Mouse (Mus musculus): Measurements from ENCODE around the gene Cpd. TPM values are rescaled to one million over a fixed set of nuclear protein-coding genes. Genes with fewer than 3 reads are reported as not detected.
A peak's percentile ranks its signal among the peaks of the same experiment; 100 is the strongest.
"Not testable (repeated sequence)": the region's sequence is repeated elsewhere in the genome, so short reads cannot be mapped to it uniquely, and the experiment has no call there.

The Cpd gene
- total RNA-seq, 2 experiments from 2014 or later = 19.6 to 28.0 TPM

DNA sequence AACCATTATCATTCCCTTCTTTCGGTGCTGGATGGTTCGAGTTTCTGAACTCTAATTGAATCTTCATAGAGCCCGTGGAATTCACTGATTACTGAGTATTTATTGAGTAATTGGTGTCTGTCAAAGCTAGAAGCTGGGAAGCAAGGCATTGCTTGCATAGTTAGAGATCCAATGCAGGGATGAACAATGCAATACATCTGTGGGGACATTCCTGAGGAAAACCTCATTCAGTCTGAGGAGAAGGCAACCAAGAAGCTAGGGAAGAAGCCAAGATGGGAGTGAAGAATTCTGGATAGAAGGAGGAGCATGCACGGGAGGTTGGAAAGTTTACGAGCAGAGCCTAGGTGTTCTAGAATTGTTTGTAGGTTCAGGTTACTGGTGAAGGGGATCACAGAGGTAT is 1.3 kb upstream of the Cpd start:
- ATAC-seq (ENCODE audit: poor library complexity, severe bottlenecking) = no peak

GRCm38 (mm10) chr11:76847354-76847753 is 536 bp upstream of the Cpd start:
- no peak for ATAC-seq (ENCODE audit: poor library complexity, severe bottlenecking)

GRCm38 (mm10) chr11:76846011-76846877 is 574 bp downstream of the Cpd start:
- peak; percentile 56 for ATAC-seq (ENCODE audit: poor library complexity, severe bottlenecking)

DNA sequence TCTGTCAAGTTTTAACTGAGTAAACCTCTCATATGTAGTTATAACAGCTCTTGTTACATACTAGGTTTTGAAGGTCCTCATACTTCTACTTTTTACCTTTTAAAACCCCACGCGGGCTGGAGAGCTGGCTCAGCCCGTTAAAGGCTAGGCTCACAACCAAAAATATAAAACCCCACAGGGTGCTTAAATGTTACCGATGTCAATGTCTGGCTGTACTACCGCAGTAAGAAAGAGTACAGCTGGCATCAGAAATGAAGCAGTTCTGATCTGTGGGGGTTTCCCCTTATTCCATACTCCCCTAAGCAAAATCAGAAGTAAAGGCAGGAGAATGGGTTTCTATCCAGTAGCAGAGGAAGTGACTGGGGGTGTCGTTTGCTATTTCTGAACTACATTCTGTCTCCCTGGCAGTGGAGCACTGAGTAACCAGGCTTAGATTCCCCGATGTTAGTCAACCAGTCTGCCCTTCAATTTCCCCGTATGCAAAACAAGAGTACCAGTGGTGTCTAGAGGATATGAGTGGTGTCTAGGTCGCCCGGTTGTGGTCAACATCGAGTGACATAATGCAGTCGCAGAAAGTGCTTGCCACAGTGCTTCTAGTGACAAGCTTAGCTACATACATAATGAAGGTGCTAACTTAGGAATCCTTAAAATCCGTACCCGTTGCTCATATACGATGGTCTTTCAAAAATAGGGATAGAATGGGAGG is 1.4 kb downstream of the Cpd start:
- ATAC-seq (ENCODE audit: poor library complexity, severe bottlenecking) = peak; percentile 58

- ATAC-seq (ENCODE audit: poor library complexity, severe bottlenecking) = no peak
Measured at GRCm38 (mm10) chr11:76838573-76838972, 8.2 kb downstream of the Cpd start.

DNA sequence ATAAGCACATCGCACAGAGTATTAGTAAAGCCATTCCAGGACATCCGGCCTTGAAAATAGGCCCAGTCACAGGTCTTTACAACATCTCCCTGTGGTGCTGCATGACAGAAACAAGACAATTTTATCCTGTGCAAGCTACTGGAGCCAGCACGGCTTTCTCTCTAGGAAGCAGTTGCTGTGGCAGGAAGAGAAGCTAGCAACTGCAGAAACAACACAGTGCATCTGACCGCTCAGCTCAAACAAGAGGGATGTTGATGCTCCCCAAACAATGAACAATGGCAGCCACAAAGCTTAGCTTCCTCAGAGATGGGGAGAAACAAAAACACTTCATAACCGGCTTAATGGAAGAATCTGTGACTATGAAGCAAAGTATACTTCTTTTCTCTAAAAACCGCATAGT is 10.5 kb downstream of the Cpd start:
- no peak for ATAC-seq (ENCODE audit: poor library complexity, severe bottlenecking)

GRCm38 (mm10) chr11:76835868-76836267 is 10.9 kb downstream of the Cpd start:
- no peak for ATAC-seq (ENCODE audit: poor library complexity, severe bottlenecking)

DNA sequence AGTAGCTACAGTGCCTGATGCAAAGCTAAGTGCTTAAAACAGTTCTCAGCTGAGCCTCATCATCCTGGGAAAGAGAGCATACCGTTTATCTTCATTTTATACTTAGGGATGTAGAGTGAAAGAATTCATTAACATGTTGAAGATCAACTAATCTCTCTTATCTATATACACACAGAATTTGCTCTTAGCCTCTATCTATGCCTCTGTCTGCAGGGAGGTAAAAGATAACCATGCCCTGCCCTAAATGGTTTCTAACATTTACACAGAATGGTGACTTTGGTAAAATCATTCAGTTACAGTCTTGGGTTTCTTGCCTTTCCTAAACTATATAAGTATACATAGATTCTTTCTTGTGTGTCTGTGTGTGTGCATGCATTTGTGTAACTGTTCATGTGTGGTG is 12.2 kb downstream of the Cpd start:
- ATAC-seq (ENCODE audit: poor library complexity, severe bottlenecking) = no peak

DNA sequence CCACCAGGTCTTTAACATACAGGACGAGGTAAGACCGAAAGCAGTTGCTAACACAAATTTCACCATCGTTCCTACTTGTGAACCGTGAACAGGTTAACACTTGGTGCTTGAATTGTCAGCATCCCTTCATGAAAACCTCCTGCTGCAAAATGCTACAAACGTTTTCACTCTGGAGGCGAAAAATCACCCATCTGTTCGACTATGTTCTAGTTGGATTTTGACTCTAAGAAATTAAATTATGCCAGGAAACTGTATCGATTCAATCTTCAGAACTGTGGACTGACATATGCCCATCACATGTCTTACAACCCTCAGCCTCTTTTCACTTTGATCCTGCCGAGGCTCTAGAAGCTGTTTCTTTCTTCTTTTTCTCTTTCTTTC is 21.9 kb downstream of the Cpd start:
- no peak for ATAC-seq (ENCODE audit: poor library complexity, severe bottlenecking)

DNA sequence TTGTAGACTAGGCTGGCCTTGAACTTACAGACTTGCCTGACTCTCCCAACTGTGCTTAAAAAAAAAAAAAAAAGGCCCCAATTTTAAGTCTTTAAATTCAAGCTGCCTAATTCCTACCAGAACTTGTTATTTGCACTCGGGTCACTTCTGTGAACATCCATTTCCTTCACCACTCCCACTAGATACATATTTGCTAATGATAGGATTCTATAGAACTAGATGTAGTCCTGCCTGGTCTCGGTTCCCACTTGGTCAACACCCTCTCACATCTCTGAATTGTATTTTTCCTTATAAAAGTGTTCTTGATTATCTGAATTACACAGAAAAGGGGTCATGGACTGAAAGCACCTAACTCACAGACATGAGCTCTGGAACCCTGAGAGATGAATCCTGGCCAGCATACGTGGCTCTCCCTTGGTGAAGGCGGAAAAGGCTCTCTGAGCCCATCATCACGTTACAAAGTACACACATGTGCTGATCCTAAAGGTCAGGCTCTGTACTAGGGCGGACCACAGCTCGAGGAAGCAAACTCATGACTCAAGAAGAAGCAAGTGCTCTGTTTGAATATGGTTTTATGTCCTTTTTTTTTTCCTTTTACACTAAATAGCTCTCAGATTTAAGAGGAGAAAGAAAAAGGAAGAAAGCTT is 22.5 kb downstream of the Cpd start:
- ATAC-seq (ENCODE audit: poor library complexity, severe bottlenecking) = no peak

DNA sequence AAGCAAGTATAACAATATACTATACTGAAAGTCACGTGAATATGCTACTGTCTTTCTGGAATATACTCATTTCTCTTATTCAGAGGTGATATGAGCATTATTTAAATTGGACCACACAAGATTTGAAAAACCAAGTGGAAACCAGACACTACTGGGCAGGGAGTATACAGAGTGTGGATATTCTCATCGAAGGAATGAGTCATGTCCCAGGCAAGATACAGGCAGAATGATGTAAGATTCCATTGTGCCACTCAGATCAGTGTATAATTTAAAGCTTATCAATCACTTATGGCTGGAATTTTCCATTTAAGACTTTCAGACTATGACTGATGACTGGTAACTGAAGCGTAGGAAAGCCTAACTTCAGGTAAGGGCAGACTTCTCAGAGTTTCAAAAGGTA is 23.2 kb downstream of the Cpd start:
- ATAC-seq (ENCODE audit: poor library complexity, severe bottlenecking) = no peak

GRCm38 (mm10) chr11:76821353-76821752 is 25.5 kb downstream of the Cpd start:
- ATAC-seq (ENCODE audit: poor library complexity, severe bottlenecking) = no peak

GRCm38 (mm10) chr11:76817664-76818063 is 29.2 kb downstream of the Cpd start:
- no peak for ATAC-seq (ENCODE audit: poor library complexity, severe bottlenecking)

- no peak for ATAC-seq (ENCODE audit: poor library complexity, severe bottlenecking)
Measured at GRCm38 (mm10) chr11:76810706-76811495, 35.9 kb downstream of the Cpd start.

GRCm38 (mm10) chr11:76809450-76809849 is 37.4 kb downstream of the Cpd start:
- ATAC-seq (ENCODE audit: poor library complexity, severe bottlenecking) = no peak

DNA sequence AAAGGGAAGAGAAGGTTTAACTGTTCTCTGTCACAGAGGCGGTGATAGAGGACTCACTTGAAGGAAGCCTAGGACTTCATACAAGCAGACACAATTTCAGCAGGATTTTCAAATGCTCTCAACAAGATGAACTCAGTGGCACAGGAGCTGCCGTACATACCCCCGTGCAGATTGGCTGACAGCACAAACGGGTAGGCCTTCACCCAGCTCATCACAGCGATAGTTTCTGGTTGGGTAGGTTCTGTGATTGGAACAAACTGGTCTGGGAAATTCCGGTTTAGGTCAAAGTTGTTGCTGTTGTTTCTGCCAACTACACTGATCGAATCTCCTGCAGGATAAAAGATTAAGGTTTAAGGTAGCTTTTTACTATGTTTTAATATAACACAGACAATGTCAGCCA is 38.3 kb downstream of the Cpd start:
- ATAC-seq (ENCODE audit: poor library complexity, severe bottlenecking) = no peak

DNA sequence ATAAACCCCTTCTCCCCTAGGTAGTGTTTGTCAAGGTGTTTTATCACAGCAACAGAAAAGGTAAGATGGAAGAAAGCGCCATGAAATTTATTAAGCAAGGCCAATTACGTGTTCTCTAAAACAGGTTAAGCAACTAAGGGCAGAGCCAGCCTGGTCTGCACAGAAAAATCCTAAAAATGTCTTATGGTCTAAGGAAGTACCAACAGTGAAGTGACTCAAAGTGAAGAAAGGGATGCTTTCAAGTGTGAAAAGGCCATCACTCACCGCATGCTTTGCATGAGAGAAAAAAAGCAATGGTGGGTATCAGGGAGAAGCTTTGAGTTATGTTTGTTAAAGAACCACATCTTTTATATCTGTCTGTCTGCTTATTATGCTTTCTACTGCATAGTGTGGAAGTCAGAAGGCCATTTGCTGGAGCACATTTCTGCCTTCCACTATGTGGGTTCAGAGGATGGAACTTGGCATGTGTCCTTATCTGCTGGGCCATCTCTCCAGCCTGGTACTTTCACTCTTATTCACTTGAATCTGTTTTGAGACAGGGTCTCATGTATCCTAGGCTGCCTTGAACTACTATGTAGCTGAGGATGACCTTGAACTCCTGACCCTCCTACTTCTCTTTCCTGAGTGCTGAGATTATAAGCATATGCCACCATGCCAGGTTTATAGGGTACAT is 39.7 kb downstream of the Cpd start:
- ATAC-seq (ENCODE audit: poor library complexity, severe bottlenecking) = no peak

GRCm38 (mm10) chr11:76806026-76806425 is 40.8 kb downstream of the Cpd start:
- ATAC-seq (ENCODE audit: poor library complexity, severe bottlenecking) = no peak

DNA sequence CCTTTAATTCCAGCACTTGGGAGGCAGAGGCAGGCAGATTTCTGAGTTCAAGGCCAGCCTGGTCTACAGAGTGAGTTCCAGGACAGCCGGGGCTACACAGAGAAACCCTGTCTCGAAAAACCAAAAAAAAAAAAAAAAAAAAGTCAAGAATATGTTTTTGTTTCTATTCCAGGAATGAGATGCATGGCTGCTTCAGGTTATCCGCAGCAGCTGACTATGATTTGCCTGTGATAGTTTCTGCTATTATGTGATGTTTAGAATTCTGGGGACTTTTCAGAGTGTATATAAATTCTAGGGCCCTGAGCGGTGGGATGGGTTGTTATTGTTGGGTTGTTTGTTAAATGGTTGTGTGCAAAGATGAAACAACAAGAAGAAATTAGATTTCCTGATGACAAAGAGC is 41.7 kb downstream of the Cpd start:
- not testable (repeated sequence) for ATAC-seq (ENCODE audit: poor library complexity, severe bottlenecking)

DNA sequence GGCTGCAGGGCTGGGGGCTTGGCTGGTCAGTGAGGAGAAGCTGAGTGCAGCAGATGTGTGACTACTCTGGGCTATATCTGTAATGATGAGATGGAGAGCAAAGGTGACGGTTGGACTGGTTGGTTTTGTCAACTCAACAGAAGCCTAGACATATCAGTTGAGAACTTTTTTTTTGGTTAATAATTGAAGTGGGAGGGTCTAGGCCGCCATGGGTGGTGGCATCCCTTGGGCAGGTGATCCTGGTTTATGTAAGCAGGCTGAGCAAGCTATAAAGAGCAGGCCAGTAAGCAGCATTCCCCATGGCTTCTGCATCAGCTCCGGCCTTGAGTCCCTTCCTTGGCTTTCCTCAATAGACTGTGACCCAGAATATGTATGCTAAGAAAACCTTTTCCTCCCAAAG is 43.6 kb downstream of the Cpd start:
- no peak for ATAC-seq (ENCODE audit: poor library complexity, severe bottlenecking)

Data from megakaryocyte, adult 5-6 weeks (primary cell).